Comparison of ENCODE assay signal across 19 mouse cellular contexts in genomic region chr14:28293921-28294320, GRCm38 (mm10).
"Had no signal": no experiment of that assay in that cellular context is flagged by ENCODE, and none has a peak within 500 bp of the region (broad histone marks: within the 10 kb centered on the region; RNA-seq: fewer than 3 reads in every experiment).

No protein-coding gene starts in this region.

- H3K4me3 ChIP-seq: lung, embryonic 15.5 days; midbrain, embryonic 10.5 days; midbrain, embryonic 12.5 days; myocyte; neural tube, embryonic 13.5 days; neural tube, embryonic 15.5 days had no signal

- H3K36me3 ChIP-seq: lung, embryonic 15.5 days; midbrain, embryonic 10.5 days; midbrain, embryonic 12.5 days; neural tube, embryonic 13.5 days; neural tube, embryonic 15.5 days had no signal

- H3K4me2 ChIP-seq: lung, embryonic 15.5 days; midbrain, embryonic 12.5 days; neural tube, embryonic 13.5 days; neural tube, embryonic 15.5 days had no signal

- H3K9ac ChIP-seq: liver, embryonic 14.5 days; lung, embryonic 15.5 days; midbrain, embryonic 12.5 days; neural tube, embryonic 13.5 days; neural tube, embryonic 15.5 days had no signal

- H3K27me3 ChIP-seq: neural tube, embryonic 13.5 days; neural tube, embryonic 15.5 days had no signal

- H3K9me3 ChIP-seq: lung, embryonic 15.5 days; midbrain, embryonic 10.5 days; midbrain, embryonic 12.5 days; neural tube, embryonic 13.5 days; neural tube, embryonic 15.5 days had no signal

- H3K4me1 ChIP-seq: midbrain, embryonic 10.5 days; midbrain, embryonic 12.5 days; neural tube, embryonic 13.5 days; neural tube, embryonic 15.5 days had no signal

- H3K27ac ChIP-seq: liver, embryonic 14.5 days; lung, embryonic 15.5 days; midbrain, embryonic 10.5 days; midbrain, embryonic 12.5 days; neural tube, embryonic 13.5 days; neural tube, embryonic 15.5 days had no signal

- ATAC-seq: midbrain, embryonic 16.5 days had no signal

- DNase-seq: lung, adult 18-20 months; lung, postnatal 36 days; midbrain, embryonic 14.5 days; retina, postnatal 1 day; right cerebral cortex, adult 18-20 months; right cerebral cortex, postnatal 25 days; right cerebral cortex, postnatal 4 days; spleen, adult 18-20 months; thymus, adult 18-20 months; thymus, postnatal 14 days; thymus, postnatal 36 days had no signal
